Mouse (Mus musculus) limb, embryonic 14.5 days (tissue): ENCODE results near the gene A430078G23Rik. TPM values are rescaled to one million over a fixed set of nuclear protein-coding genes. Genes with fewer than 3 reads are reported as not detected.
"Not testable (repeated sequence)": the region's sequence is repeated elsewhere in the genome, so short reads cannot be mapped to it uniquely, and the experiment has no call there.

Source experiments
- ATAC-seq: fragments of 200-750 bp; cut with Nextera tagmentation; 2 replicates; pipeline ENCODE4 v1.8.0; 2017; ENCODE audit warnings: low read depth, moderate number of reproducible peaks, moderate TSS enrichment; ENCODE audit not compliant: low FRiP score
- DNase-seq: peaks from one replicate; pipeline ENCODE4 v3.0.0-alpha.2; 2015; ENCODE audit warnings: low spot score
- H3K27ac ChIP-seq: fragments of 300-500 bp; sonication (generic); replicated peaks from 2 replicates; pipeline ENCODE4 v1.5.1; 2014; ENCODE audit warnings: low read depth, mild to moderate bottlenecking, low read length, moderate library complexity, mixed read lengths
- H3K27me3 ChIP-seq: fragments of 300-500 bp; sonication (generic); 2 replicates; pipeline ENCODE4 v1.6.1; 2014; ENCODE audit warnings: low read length, mixed read lengths; ENCODE audit not compliant: control insufficient read depth, insufficient read depth
- H3K36me3 ChIP-seq: fragments of 300-500 bp; sonication (generic); 2 replicates; pipeline ENCODE4 v1.6.1; 2014; ENCODE audit warnings: mild to moderate bottlenecking, low read length, moderate library complexity, mixed read lengths; ENCODE audit not compliant: control insufficient read depth, insufficient read depth
- H3K4me1 ChIP-seq: fragments of 300-500 bp; sonication (generic); 2 replicates; pipeline ENCODE4 v1.6.1; 2014; ENCODE audit warnings: antibody characterized with exemption, low read length, mixed read lengths; ENCODE audit not compliant: control insufficient read depth, insufficient read depth
- H3K4me2 ChIP-seq: fragments of 300-500 bp; sonication (generic); replicated peaks from 2 replicates; pipeline ENCODE4 v1.6.1; 2014; ENCODE audit warnings: low read depth, mild to moderate bottlenecking, low read length, moderate library complexity; ENCODE audit not compliant: severe bottlenecking
- H3K4me3 ChIP-seq: fragments of 300-500 bp; sonication (generic); replicated peaks from 2 replicates; pipeline ENCODE4 v1.5.1; 2014; ENCODE audit warnings: low read length
- H3K9ac ChIP-seq: fragments of 300-500 bp; sonication (generic); 2 replicates; pipeline ENCODE4 v1.6.1; 2014; ENCODE audit warnings: mild to moderate bottlenecking, low read depth, low read length, moderate library complexity; ENCODE audit not compliant: severe bottlenecking
- H3K9me3 ChIP-seq: fragments of 300-500 bp; sonication (generic); 2 replicates; pipeline ENCODE4 v1.6.1; 2016; ENCODE audit warnings: low read length; ENCODE audit not compliant: control insufficient read depth
- POLR2A ChIP-seq: fragments of 200-500 bp; IDR thresholded peaks from 2 replicates; pipeline ENCODE4 v1.8.0; 2012; ENCODE audit warnings: inconsistent platforms, mild to moderate bottlenecking, moderate library complexity, borderline replicate concordance; ENCODE audit not compliant: insufficient read depth, insufficient read length; ENCODE audit errors: extremely low read depth
- WGBS: fragments of 180-500 bp; shearing (Covaris S2); extraction: QIAGEN DNeasy Blood & Tissue Kit; methylation state at CpG from one replicate; pipeline ENCODE4 v1.1.7; 2014; 5-methylcytosine and 5-hydroxymethylcytosine counted together
- polyA plus RNA-seq, 2 experiments: library from polyadenylated mRNA; depleted of rRNA in 1 of 2; stranded (reverse) in 1 of 2; unstranded in 1 of 2; fragments of >200 nt; fragmentation: Nextera tagmentation in 1 of 2; extraction: Ambion mirVana in 1 of 2; gene quantifications; 2 replicates each; pipeline versions ENCODE4 v1.2.1 to v1.2.3; 2012 to 2014

Gene A430078G23Rik
- polyA plus RNA-seq, 2 experiments, result 0.18 to 0.22 TPM

- Histone ChIP-seq H3K36me3 (no peaks in the 10 kb centered on the region), H3K4me1 (no peaks in the 10 kb centered on the region), H3K27ac (no peak overlapping the region), H3K9me3 (no peaks in the 10 kb centered on the region), H3K4me3 (no peak overlapping the region), H3K27me3 (no peaks in the 10 kb centered on the region), H3K9ac (no peak overlapping the region), H3K4me2 (no peak overlapping the region)
- no peak for TF ChIP-seq POLR2A
- 90% methylated on average over 10 of the region's 11 CpGs for WGBS
- ATAC-seq, result no peak
- DNase-seq, result no peak
Observed at GRCm38 (mm10) chr8:3337971-3338370, 15.2 kb upstream of the A430078G23Rik start.

GRCm38 (mm10) chr8:3340711-3341110 is 12.5 kb upstream of the A430078G23Rik start:
- not testable (repeated sequence) for H3K9me3 ChIP-seq, DNase-seq, H3K4me1 ChIP-seq, H3K27ac ChIP-seq, H3K27me3 ChIP-seq, H3K9ac ChIP-seq, H3K36me3 ChIP-seq, H3K4me2 ChIP-seq, ATAC-seq, H3K4me3 ChIP-seq
- 96% methylated on average over 1 of the region's 3 CpGs for WGBS

- Histone ChIP-seq H3K36me3 (no peaks in the 10 kb centered on the region), H3K27ac (no peak overlapping the region), H3K27me3 (no peaks in the 10 kb centered on the region), H3K4me3 (no peak overlapping the region), H3K9me3 (no peaks in the 10 kb centered on the region), H3K4me2 (no peak overlapping the region), H3K4me1 (no peaks in the 10 kb centered on the region), H3K9ac (no peak overlapping the region)
- no peak for TF ChIP-seq POLR2A
- ATAC-seq (no peak), DNase-seq (no peak)
- 94% methylated on average over 6 of the region's 6 CpGs for WGBS
Observed at GRCm38 (mm10) chr8:3345337-3345736, 7.9 kb upstream of the A430078G23Rik start.

- H3K27ac ChIP-seq, result no peak overlapping the region
- WGBS, result 78% methylated on average over 5 of the region's 5 CpGs
- H3K9me3 ChIP-seq, result no peaks in the 10 kb centered on the region
- no peak overlapping the region for H3K9ac ChIP-seq
- H3K27me3 ChIP-seq, result no peaks in the 10 kb centered on the region
- H3K4me3 ChIP-seq, result no peak overlapping the region
- H3K36me3 ChIP-seq, result no peaks in the 10 kb centered on the region
- DNase-seq (no peak), ATAC-seq (no peak)
- no peak overlapping the region for H3K4me2 ChIP-seq
- TF ChIP-seq POLR2A, result no peak
- no peaks in the 10 kb centered on the region for H3K4me1 ChIP-seq
Observed at GRCm38 (mm10) chr8:3346691-3347413, 6.4 kb upstream of the A430078G23Rik start.

GRCm38 (mm10) chr8:3348142-3348823 is 4.9 kb upstream of the A430078G23Rik start:
- no peak for ATAC-seq
- Histone ChIP-seq H3K4me1 (no peaks in the 10 kb centered on the region), H3K9me3 (no peaks in the 10 kb centered on the region), H3K36me3 (no peaks in the 10 kb centered on the region), H3K27ac (no peak overlapping the region), H3K27me3 (no peaks in the 10 kb centered on the region), H3K4me2 (no peak overlapping the region), H3K4me3 (no peak overlapping the region), H3K9ac (no peak overlapping the region)
- no peak for DNase-seq
- 48% methylated on average over 13 of the region's 13 CpGs for WGBS
- TF ChIP-seq POLR2A, result no peak
